Mouse (Mus musculus): Measurements from ENCODE around the gene Ccdc33. TPM values are rescaled to one million over a fixed set of nuclear protein-coding genes. Genes with fewer than 3 reads are reported as not detected.

Ccdc33 gene
- polyA plus RNA-seq, 1 experiment from 2014 or later, result 0.81 TPM

- WGBS, result 48% methylated on average over 3 of the region's 3 CpGs
- H3K27ac ChIP-seq, result peak overlapping the region; percentile 55; the same call in 1 of the 2 replicates
Measured at GRCm38 (mm10) chr9:58053544-58053943, 65.1 kb downstream of the Ccdc33 start.

GRCm38 (mm10) chr9:58053102-58053501 is 65.5 kb downstream of the Ccdc33 start:
- ATAC-seq (ENCODE audit: low FRiP score), result no peak
- Histone ChIP-seq H3K27ac (no peak overlapping the region), H3K36me3 (no peaks in the 10 kb centered on the region), H3K4me3 (no peak overlapping the region), H3K4me2 (no peak overlapping the region), H3K9ac (no peak overlapping the region), H3K9me3 (no peaks in the 10 kb centered on the region), H3K27me3 (peaks cover 25% of the 10 kb centered on the region), H3K4me1 (replicated peaks) (peaks cover 62% of the 10 kb centered on the region)
- 22% methylated on average over 3 of the region's 3 CpGs for WGBS

More at GRCm38 (mm10) chr9:58053544-58053943, 65.1 kb downstream of the Ccdc33 start:
- ATAC-seq (ENCODE audit: low FRiP score), result no peak
- peaks cover 30% of the 10 kb centered on the region for H3K27me3 ChIP-seq
- H3K4me1 ChIP-seq (replicated peaks), result peaks cover 57% of the 10 kb centered on the region
- no peak overlapping the region for H3K9ac ChIP-seq
- no peaks in the 10 kb centered on the region for H3K36me3 ChIP-seq
- H3K9me3 ChIP-seq, result no peaks in the 10 kb centered on the region
- H3K4me2 ChIP-seq, result no peak overlapping the region
- no peak overlapping the region for H3K4me3 ChIP-seq

DNA sequence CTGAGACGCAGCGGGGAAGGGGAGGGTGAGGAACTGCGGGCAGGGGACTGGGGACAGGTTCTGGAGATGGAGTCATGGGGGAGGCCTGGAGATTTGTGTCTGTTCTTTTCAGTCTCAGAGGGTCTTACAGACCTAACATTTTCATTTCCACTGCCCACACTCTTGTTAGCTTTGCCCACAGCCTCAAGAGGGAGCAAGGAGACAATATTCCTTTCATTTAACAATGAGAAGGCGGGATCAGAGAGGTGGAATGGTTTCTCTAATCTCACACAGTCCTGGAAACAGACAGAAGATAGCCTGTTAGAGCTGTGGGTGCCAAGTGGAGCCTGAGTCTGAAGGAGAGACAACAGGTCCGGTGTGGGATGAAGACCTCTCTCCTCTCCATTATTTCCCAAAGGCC is 66.7 kb downstream of the Ccdc33 start:
- H3K4me1 ChIP-seq (replicated peaks), result peaks cover 72% of the 10 kb centered on the region
- peak overlapping the region; percentile 48; the same call in 1 of the 2 replicates for H3K27ac ChIP-seq
- no peak for ATAC-seq (ENCODE audit: low FRiP score)

GRCm38 (mm10) chr9:58049861-58050260 is 68.8 kb downstream of the Ccdc33 start:
- peaks cover 10% of the 10 kb centered on the region; the same call in 1 of the 2 replicates for H3K27me3 ChIP-seq
- WGBS, result 74% methylated on average over 7 of the region's 7 CpGs
- ATAC-seq (ENCODE audit: low FRiP score), result no peak

More for the DNA sequence above, 66.7 kb downstream of the Ccdc33 start:
- Histone ChIP-seq H3K4me2 (no peak overlapping the region), H3K36me3 (no peaks in the 10 kb centered on the region), H3K9me3 (no peaks in the 10 kb centered on the region), H3K27me3 (peaks cover 16% of the 10 kb centered on the region), H3K9ac (no peak overlapping the region), H3K4me3 (no peak overlapping the region)
- 34% methylated on average over 5 of the region's 5 CpGs for WGBS

DNA sequence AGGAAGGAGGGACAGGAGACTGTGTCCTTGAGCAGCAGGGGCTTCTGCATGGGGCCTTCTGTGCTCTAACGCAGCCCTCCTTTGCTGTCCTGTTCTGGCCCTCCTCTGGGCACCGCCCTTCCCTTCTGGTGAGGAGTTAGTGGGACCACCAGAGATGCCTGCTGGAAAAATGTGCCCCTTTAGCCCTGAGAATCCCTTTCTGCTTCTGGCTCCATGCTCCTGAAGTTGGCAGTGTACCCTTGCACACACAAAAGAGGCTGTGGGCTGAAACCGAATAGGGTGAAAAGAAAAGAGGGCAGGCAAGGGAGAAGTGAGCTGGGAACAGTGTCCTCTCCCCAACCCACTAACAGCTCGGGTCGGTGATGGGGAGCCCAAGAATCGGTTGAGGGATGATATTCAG is 69.4 kb downstream of the Ccdc33 start:
- Histone ChIP-seq H3K4me3 (no peak overlapping the region), H3K9ac (peak overlapping the region; percentile 53), H3K4me1 (replicated peaks) (peaks cover 82% of the 10 kb centered on the region), H3K36me3 (no peaks in the 10 kb centered on the region), H3K4me2 (no peak overlapping the region), H3K27me3 (0 out of 2 replicates have a peak, but pooled peaks cover 5% of the 10 kb centered on the region), H3K9me3 (no peaks in the 10 kb centered on the region), H3K27ac (peak overlapping the region; percentile 87)
- peak; percentile 15; the same call in 1 of the 2 replicates for ATAC-seq (ENCODE audit: low FRiP score)
- WGBS, result 43% methylated on average over 6 of the region's 6 CpGs

More at GRCm38 (mm10) chr9:58049861-58050260, 68.8 kb downstream of the Ccdc33 start:
- Histone ChIP-seq H3K4me3 (no peak overlapping the region), H3K4me2 (no peak overlapping the region), H3K9ac (no peak overlapping the region), H3K4me1 (replicated peaks) (peaks cover 76% of the 10 kb centered on the region), H3K9me3 (no peaks in the 10 kb centered on the region), H3K27ac (peak overlapping the region; percentile 87), H3K36me3 (no peaks in the 10 kb centered on the region)

DNA sequence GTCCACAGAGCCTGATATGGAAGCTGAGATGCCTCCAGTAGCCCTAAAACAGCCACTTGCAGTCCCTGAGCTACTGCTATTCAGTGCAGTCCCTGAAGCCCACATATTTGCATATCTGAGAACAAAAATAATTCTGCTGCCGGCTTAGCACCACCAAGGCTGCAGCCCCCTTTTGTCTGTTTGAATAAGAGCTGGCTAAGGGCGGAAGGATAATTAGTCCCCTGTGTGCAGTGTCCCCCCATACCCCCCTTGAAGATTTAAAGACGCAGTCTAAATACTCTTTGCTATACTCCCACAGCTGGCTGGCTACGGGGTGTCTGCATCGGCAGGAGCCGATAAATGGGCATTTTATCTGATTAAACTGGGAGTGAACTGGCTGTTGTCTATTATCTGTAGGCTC is 70.0 kb downstream of the Ccdc33 start:
- Histone ChIP-seq H3K27ac (peak overlapping the region; percentile 87), H3K4me2 (peak overlapping the region; percentile 21; the same call in 1 of the 2 replicates), H3K9me3 (no peaks in the 10 kb centered on the region), H3K9ac (peak overlapping the region; percentile 30; the same call in 1 of the 2 replicates), H3K4me3 (no peak overlapping the region), H3K36me3 (no peaks in the 10 kb centered on the region), H3K27me3 (0 out of 2 replicates have a peak, but pooled peaks cover 4% of the 10 kb centered on the region), H3K4me1 (replicated peaks) (peaks cover 83% of the 10 kb centered on the region)
- WGBS, result 3% methylated on average over 6 of the region's 6 CpGs
- ATAC-seq (ENCODE audit: low FRiP score), result peak; percentile 54

DNA sequence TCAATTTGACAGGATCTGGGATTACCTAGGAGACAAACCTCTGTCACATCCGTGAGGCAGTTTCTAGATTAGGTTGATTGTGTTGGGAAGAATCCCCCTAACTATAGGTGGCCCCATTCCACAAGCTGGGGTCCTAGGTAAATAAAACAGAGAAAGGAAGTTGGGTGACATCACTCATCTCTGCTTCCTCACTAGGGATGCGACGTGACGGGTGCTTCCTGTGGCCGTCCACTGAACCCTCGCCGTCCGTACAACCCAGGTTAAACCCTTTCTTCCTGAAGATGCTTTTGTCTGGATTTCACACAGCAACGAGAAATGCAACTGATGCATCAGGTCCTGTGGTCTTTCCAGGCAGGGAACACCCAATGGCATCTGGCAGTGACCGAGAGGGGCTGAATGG is 71.6 kb downstream of the Ccdc33 start:
- no peaks in the 10 kb centered on the region for H3K9me3 ChIP-seq
- H3K9ac ChIP-seq, result no peak overlapping the region
- no peak overlapping the region for H3K4me3 ChIP-seq
- H3K4me2 ChIP-seq, result no peak overlapping the region
- no peak for ATAC-seq (ENCODE audit: low FRiP score)
- H3K27ac ChIP-seq, result no peak overlapping the region
- WGBS, result 85% methylated on average over 10 of the region's 10 CpGs
- no peaks in the 10 kb centered on the region for H3K36me3 ChIP-seq
- H3K4me1 ChIP-seq (replicated peaks), result peaks cover 84% of the 10 kb centered on the region
- H3K27me3 ChIP-seq, result 0 out of 2 replicates have a peak, but pooled peaks cover 3% of the 10 kb centered on the region

DNA sequence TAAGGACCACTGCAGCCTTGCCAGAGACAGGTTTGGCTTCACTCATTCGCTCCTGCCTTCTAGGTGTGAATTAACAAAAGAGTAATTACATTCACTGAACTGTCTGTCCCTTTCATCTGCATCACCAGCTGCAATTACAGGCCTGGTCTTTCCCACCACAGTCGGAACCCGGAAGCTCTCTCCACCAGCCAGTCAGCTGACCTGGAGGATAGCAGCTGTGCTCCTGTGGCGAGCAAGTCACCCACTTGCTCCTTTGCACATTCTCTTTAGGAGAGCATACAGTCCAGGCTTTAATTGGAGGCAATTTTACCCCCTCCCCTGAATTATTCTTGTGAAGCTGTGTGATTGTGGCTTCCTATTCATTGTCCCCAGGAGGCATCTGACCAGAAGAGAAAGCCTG is 73.0 kb downstream of the Ccdc33 start:
- WGBS, result 20% methylated on average over 4 of the region's 4 CpGs
- H3K4me1 ChIP-seq (replicated peaks), result peaks cover 90% of the 10 kb centered on the region

GRCm38 (mm10) chr9:58044828-58045227 is 73.8 kb downstream of the Ccdc33 start:
- WGBS, result 18% methylated on average over 10 of the region's 10 CpGs
- Histone ChIP-seq H3K9me3 (no peaks in the 10 kb centered on the region), H3K36me3 (no peaks in the 10 kb centered on the region), H3K27me3 (0 out of 2 replicates have a peak, but pooled peaks cover 7% of the 10 kb centered on the region), H3K9ac (no peak overlapping the region), H3K4me2 (no peak overlapping the region), H3K4me3 (no peak overlapping the region), H3K4me1 (replicated peaks) (peaks cover 92% of the 10 kb centered on the region), H3K27ac (peak overlapping the region; percentile 69)
- ATAC-seq (ENCODE audit: low FRiP score), result no peak

More for the DNA sequence above, 73.0 kb downstream of the Ccdc33 start:
- H3K27me3 ChIP-seq, result 0 out of 2 replicates have a peak, but pooled peaks cover 5% of the 10 kb centered on the region
- ATAC-seq (ENCODE audit: low FRiP score), result no peak
- H3K9me3 ChIP-seq, result no peaks in the 10 kb centered on the region
- no peak overlapping the region for H3K4me2 ChIP-seq
- H3K36me3 ChIP-seq, result no peaks in the 10 kb centered on the region
- H3K9ac ChIP-seq, result peak overlapping the region; percentile 29; the same call in 1 of the 2 replicates
- peak overlapping the region; percentile 69 for H3K27ac ChIP-seq
- no peak overlapping the region for H3K4me3 ChIP-seq

DNA sequence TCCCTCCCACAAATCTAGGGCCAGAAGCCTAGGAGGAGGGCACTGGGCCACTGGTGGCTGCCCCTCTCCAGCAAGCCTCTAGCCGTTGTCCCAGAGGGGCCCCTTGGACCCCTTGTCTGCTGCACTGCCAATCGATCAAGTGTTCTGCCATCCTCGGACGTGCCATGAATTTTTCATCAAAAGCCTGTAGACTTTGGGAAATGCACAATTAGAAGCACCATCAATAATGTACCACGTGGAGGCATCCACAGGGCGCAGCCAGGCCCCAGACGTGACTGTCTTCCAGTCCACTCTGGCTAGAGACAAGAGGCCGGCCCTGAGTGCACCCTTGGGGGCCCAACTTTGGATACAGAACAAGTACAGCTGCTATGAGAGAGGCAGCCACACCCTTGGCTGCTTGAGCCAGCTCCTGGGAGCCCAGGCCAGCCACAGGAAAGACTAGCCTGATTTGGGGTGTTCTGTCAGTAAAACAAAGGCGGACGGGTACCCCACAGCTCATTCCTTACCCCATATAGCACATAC is 75.1 kb downstream of the Ccdc33 start:
- 0 out of 2 replicates have a peak, but pooled peaks have one; percentile 4 for ATAC-seq (ENCODE audit: low FRiP score)
- Histone ChIP-seq H3K9ac (no peak overlapping the region), H3K4me3 (no peak overlapping the region), H3K4me1 (replicated peaks) (peaks cover 88% of the 10 kb centered on the region), H3K27ac (peak overlapping the region; percentile 69), H3K4me2 (no peak overlapping the region), H3K9me3 (no peaks in the 10 kb centered on the region), H3K36me3 (no peaks in the 10 kb centered on the region), H3K27me3 (peaks cover 13% of the 10 kb centered on the region; the same call in 1 of the 2 replicates)
- 55% methylated on average over 10 of the region's 10 CpGs for WGBS

- no peaks in the 10 kb centered on the region for H3K9me3 ChIP-seq
- peaks cover 77% of the 10 kb centered on the region for H3K4me1 ChIP-seq (replicated peaks)
- H3K9ac ChIP-seq, result peak overlapping the region; percentile 43; the same call in 1 of the 2 replicates
- no peak for ATAC-seq (ENCODE audit: low FRiP score)
- WGBS, result 12% methylated on average over 10 of the region's 10 CpGs
- H3K4me2 ChIP-seq, result no peak overlapping the region
- no peak overlapping the region for H3K4me3 ChIP-seq
- H3K27me3 ChIP-seq, result peaks cover 23% of the 10 kb centered on the region
- H3K27ac ChIP-seq, result 0 out of 2 replicates have a peak overlapping the region, but pooled peaks have one; percentile 69
- no peaks in the 10 kb centered on the region for H3K36me3 ChIP-seq
Measured at GRCm38 (mm10) chr9:58042391-58042790, 76.2 kb downstream of the Ccdc33 start.

DNA sequence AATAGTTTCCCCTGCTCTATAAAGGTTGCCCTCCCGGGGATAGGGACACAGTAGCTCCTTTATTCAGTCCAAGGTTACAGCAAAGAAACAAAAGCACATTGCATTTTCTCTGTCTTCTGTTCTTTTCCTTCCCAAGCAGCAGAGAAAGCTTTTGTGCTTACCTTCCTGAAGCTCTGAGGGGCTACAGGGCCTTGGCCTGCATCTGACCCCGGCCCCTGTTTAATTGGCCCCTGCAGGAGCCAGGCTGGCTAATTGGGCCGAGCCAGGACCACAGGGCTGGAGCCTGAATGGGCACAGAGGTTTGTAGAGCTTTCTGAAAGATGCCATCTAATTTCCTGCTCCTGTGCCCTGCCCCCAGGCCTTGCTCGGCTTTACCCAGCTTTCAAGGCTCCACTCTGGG is 77.6 kb downstream of the Ccdc33 start:
- Histone ChIP-seq H3K27ac (no peak overlapping the region), H3K4me1 (replicated peaks) (peaks cover 66% of the 10 kb centered on the region)
- no peak for ATAC-seq (ENCODE audit: low FRiP score)

More for the DNA sequence above, 77.6 kb downstream of the Ccdc33 start:
- peaks cover 36% of the 10 kb centered on the region for H3K27me3 ChIP-seq
- H3K36me3 ChIP-seq, result no peaks in the 10 kb centered on the region
- no peaks in the 10 kb centered on the region for H3K9me3 ChIP-seq
- peak overlapping the region; percentile 53 for H3K9ac ChIP-seq
- H3K4me2 ChIP-seq, result no peak overlapping the region
- WGBS, result 17% methylated on average over 4 of the region's 4 CpGs
- no peak overlapping the region for H3K4me3 ChIP-seq
